Mouse (Mus musculus) layer of hippocampus, adult 9-11 months (tissue): Measurements from ENCODE around the gene Fam187b.
A peak's percentile ranks its signal among the peaks of the same experiment; 100 is the strongest.

ENCODE experiments used
- DNase-seq: peaks from one replicate; pipeline ENCODE4 v3.0.0; 2022

The Fam187b gene

GRCm38 (mm10) chr7:31017104-31017901 lies 43.7 kb downstream of the Fam187b start:
- DNase-seq = peak; percentile 36

- DNase-seq = no peak
Measured at GRCm38 (mm10) chr7:31028609-31029008, 55.0 kb downstream of the Fam187b start.

GRCm38 (mm10) chr7:31030717-31031116 lies 57.1 kb downstream of the Fam187b start:
- no peak for DNase-seq

GRCm38 (mm10) chr7:31031731-31032130 lies 58.1 kb downstream of the Fam187b start:
- DNase-seq = no peak

- no peak for DNase-seq
Measured at GRCm38 (mm10) chr7:31033409-31034165, 60.0 kb downstream of the Fam187b start.

- no peak for DNase-seq
Measured at GRCm38 (mm10) chr7:31034789-31035188, 61.2 kb downstream of the Fam187b start.

GRCm38 (mm10) chr7:31035291-31035690 lies 61.7 kb downstream of the Fam187b start:
- DNase-seq = no peak

- no peak for DNase-seq
Measured at GRCm38 (mm10) chr7:31036917-31037316, 63.3 kb downstream of the Fam187b start.

- no peak for DNase-seq
Measured at GRCm38 (mm10) chr7:31037675-31038074, 64.1 kb downstream of the Fam187b start.

GRCm38 (mm10) chr7:31039011-31039410 lies 65.4 kb downstream of the Fam187b start:
- no peak for DNase-seq
